Mouse (Mus musculus): ENCODE measurements around the gene Kif5a. TPM values are rescaled to one million over a fixed set of nuclear protein-coding genes. Genes with fewer than 3 reads are reported as not detected.

Gene Kif5a
- polyA plus RNA-seq, 1 experiment from 2014 or later = 106 TPM

GRCm38 (mm10) chr10:127290307-127290929 is 27.3 kb upstream of the Kif5a start:
- ATAC-seq = peak; percentile 89
- Histone ChIP-seq H3K36me3 (ENCODE audit: control insufficient read depth, insufficient read depth) (peaks cover 5% of the 10 kb centered on the region; the same call in 1 of the 2 replicates), H3K4me1 (replicated peaks; ENCODE audit: control insufficient read depth, insufficient read depth, low read length) (peaks cover 50% of the 10 kb centered on the region), H3K4me3 (replicated peaks; ENCODE audit: low read length) (peak overlapping the region; percentile 61), H3K9me3 (ENCODE audit: control insufficient read depth, low read length) (no peaks in the 10 kb centered on the region), H3K9ac (replicated peaks; ENCODE audit: low read depth, low read length) (peak overlapping the region; percentile 63), H3K4me2 (ENCODE audit: low read length) (peak overlapping the region; percentile 72), H3K27ac (ENCODE audit: low read length) (peak overlapping the region; percentile 97), H3K27me3 (replicated peaks; ENCODE audit: control insufficient read depth, insufficient read depth, low read length) (no peaks in the 10 kb centered on the region)
- WGBS = under 1% methylated on average over 43 of the region's 47 CpGs

- 0 out of 2 replicates have a peak, but pooled peaks have one; percentile 2 for ATAC-seq
Observed at GRCm38 (mm10) chr10:127289573-127290191, 26.5 kb upstream of the Kif5a start.

GRCm38 (mm10) chr10:127288800-127289572 is 25.8 kb upstream of the Kif5a start, which contains the start of gene Mbd6:
Mbd6 (minus strand) TSS chr10:127289018.
- peak within 1 kb of the TSS; percentile 72 for H3K4me2 ChIP-seq (ENCODE audit: low read length)
- no peaks in the 10 kb centered on the region for H3K27me3 ChIP-seq (replicated peaks; ENCODE audit: control insufficient read depth, insufficient read depth, low read length)
- H3K27ac ChIP-seq (ENCODE audit: low read length) = peak within 1 kb of the TSS; percentile 97
- H3K9ac ChIP-seq (replicated peaks; ENCODE audit: low read depth, low read length) = peak within 1 kb of the TSS; percentile 85
- H3K9me3 ChIP-seq (ENCODE audit: control insufficient read depth, low read length) = no peaks in the 10 kb centered on the region
- peak; percentile 22 for ATAC-seq
- H3K4me3 ChIP-seq (replicated peaks; ENCODE audit: low read length) = peak within 1 kb of the TSS; percentile 61
- WGBS = 0% methylated on average over 50 of the region's 65 CpGs
- H3K4me1 ChIP-seq (replicated peaks; ENCODE audit: control insufficient read depth, insufficient read depth, low read length) = peaks cover 50% of the 10 kb centered on the region
- H3K36me3 ChIP-seq (ENCODE audit: control insufficient read depth, insufficient read depth) = peaks cover under 1% of the 10 kb centered on the region; the same call in 1 of the 2 replicates

More at GRCm38 (mm10) chr10:127289573-127290191, 26.5 kb upstream of the Kif5a start:
- peak overlapping the region; percentile 85 for H3K9ac ChIP-seq (replicated peaks; ENCODE audit: low read depth, low read length)
- peaks cover 50% of the 10 kb centered on the region for H3K4me1 ChIP-seq (replicated peaks; ENCODE audit: control insufficient read depth, insufficient read depth, low read length)
- peak overlapping the region; percentile 97 for H3K27ac ChIP-seq (ENCODE audit: low read length)
- H3K9me3 ChIP-seq (ENCODE audit: control insufficient read depth, low read length) = no peaks in the 10 kb centered on the region
- no peaks in the 10 kb centered on the region for H3K27me3 ChIP-seq (replicated peaks; ENCODE audit: control insufficient read depth, insufficient read depth, low read length)
- peak overlapping the region; percentile 61 for H3K4me3 ChIP-seq (replicated peaks; ENCODE audit: low read length)
- peaks cover 2% of the 10 kb centered on the region; the same call in 1 of the 2 replicates for H3K36me3 ChIP-seq (ENCODE audit: control insufficient read depth, insufficient read depth)
- whole genome bisulfite sequencing = under 1% methylated on average over 15 of the region's 15 CpGs
- H3K4me2 ChIP-seq (ENCODE audit: low read length) = peak overlapping the region; percentile 72

- ATAC-seq = peak; percentile 14
- peaks cover 50% of the 10 kb centered on the region for H3K4me1 ChIP-seq (replicated peaks; ENCODE audit: control insufficient read depth, insufficient read depth, low read length)
- H3K4me2 ChIP-seq (ENCODE audit: low read length) = peak overlapping the region; percentile 72
- H3K9ac ChIP-seq (replicated peaks; ENCODE audit: low read depth, low read length) = peak overlapping the region; percentile 85
- no peaks in the 10 kb centered on the region for H3K9me3 ChIP-seq (ENCODE audit: control insufficient read depth, low read length)
- under 1% methylated on average over 24 of the region's 28 CpGs for WGBS
- peak overlapping the region; percentile 97 for H3K27ac ChIP-seq (ENCODE audit: low read length)
- no peaks in the 10 kb centered on the region for H3K27me3 ChIP-seq (replicated peaks; ENCODE audit: control insufficient read depth, insufficient read depth, low read length)
- H3K4me3 ChIP-seq (replicated peaks; ENCODE audit: low read length) = peak overlapping the region; percentile 61
- peaks cover 6% of the 10 kb centered on the region for H3K36me3 ChIP-seq (ENCODE audit: control insufficient read depth, insufficient read depth)
Observed at GRCm38 (mm10) chr10:127288328-127288799, 25.2 kb upstream of the Kif5a start.

GRCm38 (mm10) chr10:127287936-127288293 is 24.8 kb upstream of the Kif5a start:
- Histone ChIP-seq H3K4me1 (replicated peaks; ENCODE audit: control insufficient read depth, insufficient read depth, low read length) (peaks cover 50% of the 10 kb centered on the region), H3K27me3 (replicated peaks; ENCODE audit: control insufficient read depth, insufficient read depth, low read length) (no peaks in the 10 kb centered on the region), H3K9ac (replicated peaks; ENCODE audit: low read depth, low read length) (peak overlapping the region; percentile 85), H3K4me2 (ENCODE audit: low read length) (peak overlapping the region; percentile 72), H3K9me3 (ENCODE audit: control insufficient read depth, low read length) (no peaks in the 10 kb centered on the region), H3K27ac (ENCODE audit: low read length) (peak overlapping the region; percentile 97), H3K36me3 (ENCODE audit: control insufficient read depth, insufficient read depth) (peaks cover 11% of the 10 kb centered on the region), H3K4me3 (replicated peaks; ENCODE audit: low read length) (peak overlapping the region; percentile 61)
- WGBS = 1% methylated on average over 3 of the region's 3 CpGs
- ATAC-seq = no peak

GRCm38 (mm10) chr10:127287271-127287935 is 24.3 kb upstream of the Kif5a start:
- H3K4me1 ChIP-seq (replicated peaks; ENCODE audit: control insufficient read depth, insufficient read depth, low read length) = peaks cover 48% of the 10 kb centered on the region
- peaks cover 15% of the 10 kb centered on the region for H3K36me3 ChIP-seq (ENCODE audit: control insufficient read depth, insufficient read depth)
- H3K27me3 ChIP-seq (replicated peaks; ENCODE audit: control insufficient read depth, insufficient read depth, low read length) = no peaks in the 10 kb centered on the region
- peak overlapping the region; percentile 97 for H3K27ac ChIP-seq (ENCODE audit: low read length)
- H3K4me3 ChIP-seq (replicated peaks; ENCODE audit: low read length) = peak overlapping the region; percentile 61
- 71% methylated on average over 15 of the region's 15 CpGs for WGBS
- ATAC-seq = no peak
- peak overlapping the region; percentile 85 for H3K9ac ChIP-seq (replicated peaks; ENCODE audit: low read depth, low read length)
- H3K4me2 ChIP-seq (ENCODE audit: low read length) = peak overlapping the region; percentile 72
- H3K9me3 ChIP-seq (ENCODE audit: control insufficient read depth, low read length) = no peaks in the 10 kb centered on the region

- H3K9ac ChIP-seq (replicated peaks; ENCODE audit: low read depth, low read length) = peak overlapping the region; percentile 13
- H3K4me2 ChIP-seq (ENCODE audit: low read length) = peak overlapping the region; percentile 72
- no peak for ATAC-seq
- peaks cover 42% of the 10 kb centered on the region for H3K4me1 ChIP-seq (replicated peaks; ENCODE audit: control insufficient read depth, insufficient read depth, low read length)
- H3K4me3 ChIP-seq (replicated peaks; ENCODE audit: low read length) = no peak overlapping the region; the same call in 1 of the 2 replicates
- peaks cover 21% of the 10 kb centered on the region for H3K36me3 ChIP-seq (ENCODE audit: control insufficient read depth, insufficient read depth)
- 57% methylated on average over 7 of the region's 7 CpGs for WGBS
- no peak overlapping the region; the same call in 1 of the 2 replicates for H3K27ac ChIP-seq (ENCODE audit: low read length)
- no peaks in the 10 kb centered on the region for H3K27me3 ChIP-seq (replicated peaks; ENCODE audit: control insufficient read depth, insufficient read depth, low read length)
- H3K9me3 ChIP-seq (ENCODE audit: control insufficient read depth, low read length) = no peaks in the 10 kb centered on the region
Observed at GRCm38 (mm10) chr10:127286730-127287129, 23.6 kb upstream of the Kif5a start.

GRCm38 (mm10) chr10:127286194-127286593 is 23.0 kb upstream of the Kif5a start:
- Histone ChIP-seq H3K4me2 (ENCODE audit: low read length) (no peak overlapping the region), H3K9ac (replicated peaks; ENCODE audit: low read depth, low read length) (peak overlapping the region; percentile 13), H3K9me3 (ENCODE audit: control insufficient read depth, low read length) (no peaks in the 10 kb centered on the region), H3K4me1 (replicated peaks; ENCODE audit: control insufficient read depth, insufficient read depth, low read length) (peaks cover 36% of the 10 kb centered on the region), H3K27ac (ENCODE audit: low read length) (no peak overlapping the region; the same call in 1 of the 2 replicates), H3K4me3 (replicated peaks; ENCODE audit: low read length) (no peak overlapping the region), H3K27me3 (replicated peaks; ENCODE audit: control insufficient read depth, insufficient read depth, low read length) (no peaks in the 10 kb centered on the region), H3K36me3 (ENCODE audit: control insufficient read depth, insufficient read depth) (peaks cover 26% of the 10 kb centered on the region)
- ATAC-seq = no peak
- WGBS = 71% methylated on average over 7 of the region's 7 CpGs

Data from forebrain, embryonic 16.5 days (tissue).